In genomic region chr4:49914221-49914620, GRCm38 (mm10) we compare ENCODE assay signal across 25 mouse cellular contexts.
DNase-seq lines count a peak whose midpoint lies in the region; ATAC-seq and TF ChIP-seq lines count a peak whose summit lies in the region.
"Had no signal": no experiment of that assay in that cellular context is flagged by ENCODE, and none has a peak within 500 bp of the region (broad histone marks: within the 10 kb centered on the region; RNA-seq: fewer than 3 reads in every experiment).

No protein-coding gene starts in this region.

- TF ChIP-seq POLR2A in brain, embryonic 14.5 days (IDR thresholded peaks at IDR 0.05; ENCODE audit: borderline replicate concordance, extremely low read depth, insufficient read depth, insufficient read length, poor library complexity, severe bottlenecking): no peak

- DNase-seq in forebrain, embryonic 14.5 days (ENCODE audit: low spot score): peak; percentile 20
- peak; percentile 16 to 33 for DNase-seq in heart, postnatal 14 days
- DNase-seq in heart, adult 11 months: no peak
- no peak for DNase-seq in layer of hippocampus, adult 2 months (ENCODE audit: low spot score in 2 of 2)
- no peak for DNase-seq in layer of hippocampus, postnatal 25 days (ENCODE audit: extremely low spot score in 1 of 2, low spot score in 1 of 2)
- peak; percentile 9 for DNase-seq in brain, embryonic 14.5 days (ENCODE audit: low read depth)
- DNase-seq: adrenal gland, postnatal 10 days; kidney, adult 8-10 months; kidney, postnatal 4 days; lung, postnatal 14 days; thymus, adult 18-20 months; thymus, postnatal 25 days had no signal

- no peaks in the 10 kb centered on the region for H3K4me1 ChIP-seq in forebrain, embryonic 14.5 days (ENCODE audit: control insufficient read depth, insufficient read depth, low read length)
- peaks cover 7% of the 10 kb centered on the region; the same call in 1 of the 2 replicates for H3K4me1 ChIP-seq in forebrain, embryonic 13.5 days
- H3K4me1 ChIP-seq: embryonic facial prominence, embryonic 10.5 days; embryonic facial prominence, embryonic 15.5 days; limb, embryonic 12.5 days; liver, embryonic 15.5 days; neural tube, embryonic 13.5 days had no signal

- H3K4me2 ChIP-seq in forebrain, embryonic 14.5 days (ENCODE audit: low read length): no peak overlapping the region
- H3K4me2 ChIP-seq in forebrain, embryonic 13.5 days: no peak overlapping the region
- H3K4me2 ChIP-seq: embryonic facial prominence, embryonic 15.5 days; heart, embryonic 11.5 days; limb, embryonic 12.5 days; liver, embryonic 15.5 days; lung, embryonic 14.5 days; neural tube, embryonic 13.5 days had no signal

- 70% methylated on average over 2 of the region's 2 CpGs for WGBS in forebrain, embryonic 14.5 days
- WGBS in forebrain, embryonic 13.5 days: 79% methylated on average over 2 of the region's 2 CpGs

- H3K27me3 ChIP-seq in forebrain, embryonic 14.5 days (replicated peaks; ENCODE audit: control insufficient read depth, insufficient read depth, low read length): no peaks in the 10 kb centered on the region
- no peaks in the 10 kb centered on the region for H3K27me3 ChIP-seq in forebrain, embryonic 13.5 days
- H3K27me3 ChIP-seq: embryonic facial prominence, embryonic 15.5 days; limb, embryonic 12.5 days; liver, embryonic 15.5 days; neural tube, embryonic 13.5 days had no signal

- no peak overlapping the region for H3K9ac ChIP-seq in forebrain, embryonic 14.5 days (ENCODE audit: low read length)
- no peak overlapping the region for H3K9ac ChIP-seq in forebrain, embryonic 13.5 days
- H3K9ac ChIP-seq: embryonic facial prominence, embryonic 15.5 days; limb, embryonic 12.5 days; liver, embryonic 15.5 days; lung, embryonic 14.5 days; neural tube, embryonic 13.5 days had no signal

- H3K9me3 ChIP-seq in forebrain, embryonic 14.5 days (replicated peaks; ENCODE audit: control insufficient read depth, low read length): no peaks in the 10 kb centered on the region
- H3K9me3 ChIP-seq in forebrain, embryonic 13.5 days (replicated peaks): no peaks in the 10 kb centered on the region
- H3K9me3 ChIP-seq: embryonic facial prominence, embryonic 10.5 days; embryonic facial prominence, embryonic 15.5 days; G1E; limb, embryonic 12.5 days; liver, embryonic 15.5 days; neural tube, embryonic 13.5 days had no signal

- H3K36me3 ChIP-seq in forebrain, embryonic 14.5 days (ENCODE audit: control insufficient read depth, insufficient read depth, low read length): no peaks in the 10 kb centered on the region
- H3K36me3 ChIP-seq in forebrain, embryonic 13.5 days (ENCODE audit: poor library complexity, severe bottlenecking): no peaks in the 10 kb centered on the region
- H3K36me3 ChIP-seq: embryonic facial prominence, embryonic 10.5 days; embryonic facial prominence, embryonic 15.5 days; G1E; limb, embryonic 12.5 days; liver, embryonic 15.5 days; neural tube, embryonic 13.5 days had no signal

- no peak overlapping the region for H3K4me3 ChIP-seq in forebrain, embryonic 14.5 days (ENCODE audit: low read depth, low read length)
- no peak overlapping the region for H3K4me3 ChIP-seq in forebrain, embryonic 13.5 days
- no peak overlapping the region for H3K4me3 ChIP-seq in layer of hippocampus, adult 2 months
- H3K4me3 ChIP-seq: embryonic facial prominence, embryonic 10.5 days; embryonic facial prominence, embryonic 15.5 days; left cerebral cortex, adult 2 months; limb, embryonic 12.5 days; liver, embryonic 15.5 days; neural tube, embryonic 13.5 days had no signal

- intact Hi-C loops in heart, postnatal 14 days (cut with DNase I): no loop called here

- H3K27ac ChIP-seq in forebrain, embryonic 14.5 days (ENCODE audit: low read depth, low read length): no peak overlapping the region
- no peak overlapping the region for H3K27ac ChIP-seq in forebrain, embryonic 13.5 days
- peak overlapping the region; percentile 61; the same call in 1 of the 2 replicates for H3K27ac ChIP-seq in layer of hippocampus, adult 2 months
- H3K27ac ChIP-seq: embryonic facial prominence, embryonic 10.5 days; embryonic facial prominence, embryonic 15.5 days; kidney, postnatal 0 days; left cerebral cortex, adult 2 months; limb, embryonic 12.5 days; liver, embryonic 15.5 days; neural tube, embryonic 13.5 days; stomach, postnatal 0 days had no signal

- no peak for ATAC-seq in forebrain, embryonic 14.5 days
- ATAC-seq in forebrain, embryonic 13.5 days: no peak
- ATAC-seq: intestine, embryonic 16.5 days had no signal

- TF ChIP-seq CTCF in layer of hippocampus, adult 2 months (conservative IDR thresholded peaks at IDR 0.05): no peak
- no peak for TF ChIP-seq CTCF in brain, embryonic 14.5 days (IDR thresholded peaks at IDR 0.05; ENCODE audit: borderline replicate concordance, extremely low read depth, insufficient read depth, insufficient read length)

Comparison
In these comparisons a context has a peak if more than half of its experiments do, and no peak if none do; other contexts are left out.
1. DNase-seq: peak in forebrain, embryonic 14.5 days (single experiment), heart, postnatal 14 days (2 of 2) and brain, embryonic 14.5 days (single experiment); none in heart, adult 11 months (single experiment), layer of hippocampus, adult 2 months (0 of 2) and layer of hippocampus, postnatal 25 days (0 of 2).